Mouse (Mus musculus) liver, postnatal 0 days (tissue): ENCODE results near the gene Olfr286.

Experiments
- CTCF ChIP-seq: sonication (generic); IDR thresholded peaks from 2 replicates; pipeline ENCODE4 v1.5.1; 2016; ENCODE audit warnings: antibody characterized with exemption, low read depth
- EP300 ChIP-seq: IDR thresholded peaks from 2 replicates; pipeline ENCODE4 v1.6.1; 2016; ENCODE audit warnings: antibody characterized with exemption, low read depth, mild to moderate bottlenecking

DNA sequence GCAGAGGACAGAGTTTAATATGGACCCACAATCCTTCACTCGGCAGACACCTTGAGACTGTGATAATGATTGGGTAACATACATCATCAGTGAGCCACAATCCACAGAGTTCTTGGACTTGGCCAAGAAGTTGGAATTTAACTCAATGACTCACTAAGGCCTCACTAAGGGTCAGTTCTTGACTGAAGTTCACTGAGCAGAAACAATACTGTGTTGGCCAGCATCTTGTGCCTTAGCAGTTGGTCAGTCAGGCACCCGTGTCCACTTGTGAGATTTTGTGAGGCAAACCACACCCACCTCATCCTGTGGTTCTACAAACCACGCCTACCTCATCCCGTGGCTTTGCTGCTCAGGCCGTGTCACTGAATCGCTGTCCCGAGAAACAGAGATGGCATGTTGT is 24.6 kb downstream of the Olfr286 start:
- TF ChIP-seq CTCF (no peak), EP300 (no peak)
